Mouse (Mus musculus) hindbrain, embryonic 13.5 days (tissue): Measurements from ENCODE around the gene Klhl29. TPM values are rescaled to one million over a fixed set of nuclear protein-coding genes. Genes with fewer than 3 reads are reported as not detected.

Experiments
- ATAC-seq: fragments of 200-750 bp; cut with Nextera tagmentation; 2 replicates; pipeline ENCODE4 v1.8.0; 2017; ENCODE audit warnings: moderate TSS enrichment; ENCODE audit not compliant: low FRiP score
- H3K27ac ChIP-seq: fragments of 300-500 bp; sonication (generic); 2 replicates; pipeline ENCODE4 v1.5.1; 2015; ENCODE audit warnings: inconsistent platforms, mild to moderate bottlenecking, moderate library complexity
- H3K27me3 ChIP-seq: fragments of 300-500 bp; sonication (generic); 2 replicates; pipeline ENCODE4 v1.6.1; 2015; ENCODE audit warnings: mild to moderate bottlenecking, inconsistent platforms
- H3K36me3 ChIP-seq: fragments of 300-500 bp; sonication (generic); 2 replicates; pipeline ENCODE4 v1.6.1; 2015; ENCODE audit warnings: mild to moderate bottlenecking, inconsistent platforms
- H3K4me1 ChIP-seq: fragments of 300-500 bp; sonication (generic); replicated peaks from 2 replicates; pipeline ENCODE4 v1.6.1; 2015; ENCODE audit warnings: inconsistent platforms
- H3K4me2 ChIP-seq: fragments of 300-500 bp; sonication (generic); 2 replicates; pipeline ENCODE4 v1.6.1; 2015; ENCODE audit warnings: inconsistent platforms, mild to moderate bottlenecking, moderate library complexity
- H3K4me3 ChIP-seq: fragments of 300-500 bp; sonication (generic); 2 replicates; pipeline ENCODE4 v1.5.1; 2015; ENCODE audit warnings: mild to moderate bottlenecking, inconsistent platforms
- H3K9ac ChIP-seq: fragments of 300-500 bp; sonication (generic); 2 replicates; pipeline ENCODE4 v1.6.1; 2015; ENCODE audit warnings: mild to moderate bottlenecking, inconsistent platforms
- H3K9me3 ChIP-seq: fragments of 300-500 bp; sonication (generic); 2 replicates; pipeline ENCODE4 v1.6.1; 2016; ENCODE audit warnings: inconsistent platforms
- WGBS: fragments of 180-500 bp; shearing (Covaris S2); methylation state at CpG from one replicate; pipeline ENCODE4 v1.1.7; 2015; 5-methylcytosine and 5-hydroxymethylcytosine counted together
- polyA plus RNA-seq: library from polyadenylated mRNA; unstranded; fragments of >200 nt; fragmentation: Nextera tagmentation; extraction: Ambion mirVana; gene quantifications from 2 replicates; pipeline ENCODE4 v1.2.1, GENCODE M21; 2015

Gene Klhl29
- polyA plus RNA-seq, 1 experiment from 2014 or later: 4.0 TPM

DNA sequence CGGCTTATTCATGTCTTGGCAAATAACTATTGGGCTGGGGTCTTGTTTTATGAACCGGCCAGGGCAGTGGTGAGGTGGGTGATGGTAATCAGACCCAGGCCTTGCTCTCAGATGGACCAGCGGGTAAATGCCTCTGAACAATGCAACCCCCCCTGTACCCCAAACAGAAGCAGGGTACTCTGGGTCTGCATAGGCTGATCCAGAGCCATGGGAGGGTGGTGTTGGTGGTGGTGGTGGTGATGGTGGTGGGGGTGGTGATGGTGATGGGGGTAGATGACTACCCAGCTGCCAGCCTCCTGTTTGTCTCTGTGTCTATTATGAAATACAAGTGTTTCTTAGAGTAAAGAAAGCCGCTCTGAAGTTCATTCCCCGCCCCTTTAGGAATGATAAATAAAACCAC, 232.3 kb downstream of the Klhl29 start:
- H3K27ac ChIP-seq: 0 out of 2 replicates have a peak overlapping the region, but pooled peaks have one; percentile 3
- 79% methylated on average over 5 of the region's 5 CpGs for whole genome bisulfite sequencing
- H3K9ac ChIP-seq: no peak overlapping the region
- no peak overlapping the region for H3K4me2 ChIP-seq
- no peak overlapping the region for H3K4me3 ChIP-seq
- ATAC-seq: no peak
- H3K4me1 ChIP-seq: peaks cover 41% of the 10 kb centered on the region
- H3K27me3 ChIP-seq: no peaks in the 10 kb centered on the region
- peaks cover 11% of the 10 kb centered on the region; the same call in 1 of the 2 replicates for H3K36me3 ChIP-seq
- H3K9me3 ChIP-seq: no peaks in the 10 kb centered on the region

DNA sequence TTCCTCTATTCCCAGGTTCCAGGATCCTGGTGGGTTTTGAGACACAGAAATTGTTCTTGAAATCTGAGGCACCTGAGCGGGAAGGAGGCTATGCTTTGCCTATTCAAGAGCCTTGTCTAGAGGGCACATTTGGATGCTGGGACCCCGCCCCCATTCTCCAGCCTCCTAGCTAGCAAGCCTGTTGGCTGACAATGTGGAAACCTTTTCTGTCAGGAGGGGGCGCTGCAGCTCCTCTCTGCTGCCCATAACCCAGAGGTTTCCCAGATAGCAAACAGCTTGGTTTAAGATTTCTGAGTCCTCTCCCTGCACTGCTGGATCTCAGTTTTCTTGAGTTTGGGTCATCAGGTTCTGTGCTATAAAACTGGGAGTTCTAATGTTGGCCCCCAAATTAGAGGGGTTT, 232.7 kb downstream of the Klhl29 start:
- peak; percentile 48; the same call in 1 of the 2 replicates for ATAC-seq

DNA sequence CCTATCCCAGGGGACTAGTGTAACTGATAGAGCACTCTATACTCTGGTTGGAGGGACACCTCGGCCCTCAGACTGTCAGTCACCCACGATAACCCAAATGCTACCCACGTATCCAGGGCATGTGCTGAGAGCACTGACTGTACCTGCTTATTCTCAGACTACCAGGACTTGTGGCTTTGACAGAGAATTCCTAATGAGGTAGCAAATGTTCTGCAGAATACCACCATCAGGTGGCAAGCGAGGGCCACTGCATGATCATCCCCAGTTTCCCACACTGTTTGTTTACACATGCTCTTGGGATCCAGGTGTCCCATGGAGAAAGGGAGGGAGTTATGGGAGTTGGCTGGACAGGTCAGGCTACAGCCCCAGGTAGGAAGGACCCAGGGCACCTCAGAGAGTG, 234.4 kb downstream of the Klhl29 start:
- peaks cover 19% of the 10 kb centered on the region for H3K36me3 ChIP-seq
- no peak overlapping the region for H3K4me2 ChIP-seq
- peaks cover 41% of the 10 kb centered on the region for H3K4me1 ChIP-seq
- H3K27me3 ChIP-seq: no peaks in the 10 kb centered on the region
- no peak overlapping the region for H3K4me3 ChIP-seq
- H3K27ac ChIP-seq: no peak overlapping the region
- WGBS: 66% methylated on average over 4 of the region's 4 CpGs
- H3K9ac ChIP-seq: no peak overlapping the region
- no peaks in the 10 kb centered on the region for H3K9me3 ChIP-seq
- no peak for ATAC-seq

More for the DNA sequence above, 232.7 kb downstream of the Klhl29 start:
- Histone ChIP-seq H3K4me2 (no peak overlapping the region), H3K36me3 (peaks cover 12% of the 10 kb centered on the region; the same call in 1 of the 2 replicates), H3K27ac (0 out of 2 replicates have a peak overlapping the region, but pooled peaks have one; percentile 52), H3K4me1 (peaks cover 41% of the 10 kb centered on the region), H3K4me3 (no peak overlapping the region), H3K9me3 (no peaks in the 10 kb centered on the region), H3K27me3 (no peaks in the 10 kb centered on the region), H3K9ac (no peak overlapping the region)
- 6% methylated on average over 3 of the region's 3 CpGs for WGBS

DNA sequence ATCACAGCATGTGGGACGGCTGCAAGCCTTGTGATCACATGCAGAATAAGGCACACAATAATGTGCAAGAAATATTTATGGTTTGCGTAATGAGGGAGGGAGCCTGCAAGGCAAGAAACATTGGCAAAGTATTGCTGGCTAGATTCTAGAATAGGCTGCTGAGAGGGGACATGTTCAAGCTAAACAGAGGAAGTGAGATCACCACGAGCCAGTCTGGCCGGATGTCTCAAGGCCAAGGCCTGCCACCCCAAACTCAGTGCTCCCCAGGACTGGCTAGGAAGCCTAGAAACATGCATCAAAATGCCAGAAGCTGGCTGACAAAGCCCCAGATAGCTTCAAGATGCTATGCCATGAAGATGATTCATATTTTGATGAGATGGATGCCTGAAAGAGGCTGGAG, 236.2 kb downstream of the Klhl29 start:
- WGBS: 78% methylated on average over 4 of the region's 4 CpGs
- no peak overlapping the region for H3K4me2 ChIP-seq
- H3K9ac ChIP-seq: no peak overlapping the region
- 0 out of 2 replicates have a peak overlapping the region, but pooled peaks have one; percentile 4 for H3K27ac ChIP-seq
- no peaks in the 10 kb centered on the region for H3K9me3 ChIP-seq
- H3K27me3 ChIP-seq: no peaks in the 10 kb centered on the region
- ATAC-seq: no peak
- no peak overlapping the region for H3K4me3 ChIP-seq
- H3K36me3 ChIP-seq: peaks cover 19% of the 10 kb centered on the region
- H3K4me1 ChIP-seq: peaks cover 32% of the 10 kb centered on the region

DNA sequence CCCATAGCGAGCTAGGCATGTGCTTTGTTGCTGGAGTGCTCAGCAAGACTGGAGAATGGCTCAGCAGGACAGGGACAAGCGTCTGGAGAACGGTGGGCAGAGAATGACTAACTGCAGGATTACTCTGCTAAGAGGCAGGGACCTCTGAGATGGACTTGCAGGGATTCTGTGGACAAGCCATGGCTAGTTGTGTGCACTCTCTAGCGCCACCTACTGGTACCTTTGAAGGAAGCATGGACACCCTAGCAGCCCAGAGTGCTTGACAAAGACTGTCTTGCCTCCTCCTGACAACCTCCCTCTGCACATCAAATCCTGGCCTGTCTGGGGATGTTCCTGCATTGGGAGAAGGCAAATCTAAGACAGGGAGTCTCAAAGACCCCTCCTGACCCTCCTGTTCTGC, 239.2 kb downstream of the Klhl29 start:
- Histone ChIP-seq H3K4me2 (no peak overlapping the region), H3K4me1 (peaks cover 8% of the 10 kb centered on the region), H3K4me3 (no peak overlapping the region), H3K27me3 (no peaks in the 10 kb centered on the region), H3K27ac (peak overlapping the region; percentile 30; the same call in 1 of the 2 replicates), H3K36me3 (peaks cover 30% of the 10 kb centered on the region), H3K9me3 (no peaks in the 10 kb centered on the region), H3K9ac (no peak overlapping the region)
- 27% methylated on average over 4 of the region's 4 CpGs for WGBS
- peak; percentile 66; the same call in 1 of the 2 replicates for ATAC-seq

DNA sequence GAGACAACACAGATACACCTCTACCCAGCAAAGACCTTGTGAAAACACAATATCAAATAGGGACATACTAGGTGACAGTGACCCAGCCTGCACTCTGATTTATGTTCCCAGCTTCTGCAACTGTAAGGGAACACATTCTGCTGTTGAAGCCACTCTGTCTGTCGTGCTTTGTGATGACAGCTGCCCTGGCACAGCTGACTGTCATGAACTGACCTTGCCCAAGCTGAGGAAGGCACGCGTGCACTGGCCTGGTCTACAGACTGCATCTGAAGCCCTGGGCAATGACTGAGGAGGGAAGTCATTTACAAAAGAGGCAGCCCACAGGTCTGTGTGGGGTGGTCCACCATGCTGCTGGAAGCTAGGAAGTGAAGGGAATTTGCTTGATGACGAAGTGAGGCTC, 246.3 kb downstream of the Klhl29 start:
- no peak for ATAC-seq
- WGBS: 86% methylated on average over 4 of the region's 4 CpGs
- no peak overlapping the region for H3K4me3 ChIP-seq
- H3K9me3 ChIP-seq: no peaks in the 10 kb centered on the region
- H3K4me1 ChIP-seq: no peaks in the 10 kb centered on the region; the same call in 1 of the 2 replicates
- peaks cover 24% of the 10 kb centered on the region; the same call in 1 of the 2 replicates for H3K36me3 ChIP-seq
- no peak overlapping the region for H3K27ac ChIP-seq
- no peaks in the 10 kb centered on the region for H3K27me3 ChIP-seq
- H3K9ac ChIP-seq: no peak overlapping the region
- no peak overlapping the region for H3K4me2 ChIP-seq

DNA sequence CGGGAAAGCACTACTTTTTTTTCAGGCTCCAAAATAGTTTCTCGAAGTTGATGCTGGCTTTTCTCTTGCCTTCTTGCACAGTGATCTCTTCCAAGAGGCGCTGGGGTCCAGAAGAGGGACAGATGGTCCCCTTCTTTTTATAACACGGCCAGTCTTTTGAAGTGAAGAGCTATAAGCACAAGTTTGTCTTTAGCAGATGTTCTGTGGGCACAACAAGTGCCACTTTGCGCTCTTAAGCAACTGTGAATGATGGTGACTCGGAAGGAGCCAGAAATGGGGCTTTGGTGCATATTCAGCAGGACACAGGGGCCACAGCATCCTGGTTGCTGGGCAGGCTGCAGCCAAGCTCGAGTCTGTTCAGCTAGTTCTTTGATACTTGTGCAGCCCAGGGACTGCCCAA, 249.6 kb downstream of the Klhl29 start:
- Histone ChIP-seq H3K4me2 (no peak overlapping the region), H3K4me1 (peaks cover 13% of the 10 kb centered on the region), H3K4me3 (no peak overlapping the region), H3K27ac (no peak overlapping the region), H3K9me3 (no peaks in the 10 kb centered on the region), H3K9ac (no peak overlapping the region), H3K36me3 (peaks cover 22% of the 10 kb centered on the region), H3K27me3 (no peaks in the 10 kb centered on the region)
- ATAC-seq: no peak
- 84% methylated on average over 7 of the region's 7 CpGs for WGBS

DNA sequence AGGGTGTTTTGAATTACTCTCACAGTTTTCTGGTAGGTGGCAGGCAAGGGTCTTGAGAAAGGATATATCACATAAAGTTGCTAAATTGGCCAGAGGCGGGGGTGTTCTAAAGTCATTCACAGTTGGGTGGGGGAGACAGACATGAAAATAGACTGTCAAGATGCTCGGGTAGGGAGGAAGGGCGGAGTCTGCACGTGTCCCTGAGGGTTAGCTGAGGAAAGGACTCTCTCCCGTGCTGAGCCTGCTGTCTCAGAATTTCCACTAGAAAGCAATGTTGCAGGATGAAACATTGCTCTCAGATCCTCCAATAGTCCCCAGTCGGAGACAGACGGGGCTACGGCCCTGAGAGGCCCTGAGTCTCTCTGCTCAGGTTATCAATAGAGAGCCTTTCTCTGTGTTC, 252.5 kb downstream of the Klhl29 start:
- no peak overlapping the region for H3K9ac ChIP-seq
- peaks cover 35% of the 10 kb centered on the region for H3K4me1 ChIP-seq
- H3K9me3 ChIP-seq: no peaks in the 10 kb centered on the region
- no peak for ATAC-seq
- H3K27ac ChIP-seq: no peak overlapping the region
- H3K36me3 ChIP-seq: peaks cover 14% of the 10 kb centered on the region
- no peaks in the 10 kb centered on the region for H3K27me3 ChIP-seq
- H3K4me3 ChIP-seq: no peak overlapping the region
- H3K4me2 ChIP-seq: no peak overlapping the region
- WGBS: 57% methylated on average over 8 of the region's 8 CpGs

DNA sequence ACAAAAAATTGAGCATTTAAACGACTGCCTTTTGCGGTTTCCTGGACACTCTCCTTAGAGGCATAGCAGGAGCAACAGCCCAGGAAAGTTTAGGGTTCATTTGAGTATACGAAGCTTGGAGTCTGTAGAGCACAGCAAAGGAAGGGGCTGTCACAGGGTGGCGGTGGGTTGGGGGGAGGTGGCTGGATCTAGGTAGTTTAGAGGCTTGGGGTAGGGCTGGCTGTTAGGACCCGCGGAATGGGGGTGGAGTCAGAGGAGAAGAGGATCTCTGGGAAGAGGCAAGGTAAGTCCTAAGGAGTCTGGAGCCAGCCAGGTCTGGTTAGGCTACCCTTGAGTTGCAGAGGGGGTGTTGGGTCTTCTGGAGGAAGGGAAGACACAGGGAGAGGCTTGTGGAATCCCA, 255.2 kb downstream of the Klhl29 start:
- Histone ChIP-seq H3K4me2 (peak overlapping the region; percentile 45), H3K4me1 (peaks cover 48% of the 10 kb centered on the region), H3K27ac (peak overlapping the region; percentile 55; the same call in 1 of the 2 replicates), H3K4me3 (no peak overlapping the region), H3K9me3 (no peaks in the 10 kb centered on the region), H3K27me3 (no peaks in the 10 kb centered on the region), H3K36me3 (peaks cover 12% of the 10 kb centered on the region), H3K9ac (no peak overlapping the region)
- 56% methylated on average over 6 of the region's 6 CpGs for WGBS
- ATAC-seq: no peak

DNA sequence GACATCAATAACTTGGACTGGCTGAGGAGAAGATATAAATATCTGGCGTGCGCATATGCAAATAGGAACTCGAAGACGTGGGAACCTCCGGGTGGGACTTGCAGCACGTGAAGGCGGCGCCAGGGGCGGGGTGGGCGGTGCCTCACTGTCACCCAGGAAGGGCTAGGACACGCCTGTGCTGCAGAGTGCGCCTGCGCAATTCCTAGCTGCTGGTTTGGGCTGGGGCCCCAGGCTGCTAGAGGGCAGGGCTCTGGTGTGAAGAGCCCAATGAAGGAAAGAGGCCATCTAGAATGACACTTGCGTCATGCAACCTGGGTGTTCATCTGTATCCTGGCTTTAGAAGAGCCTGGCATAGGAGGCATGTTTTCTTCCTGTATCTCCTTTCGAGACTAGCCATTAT, 255.8 kb downstream of the Klhl29 start:
- H3K4me3 ChIP-seq: peak overlapping the region; percentile 22
- peak overlapping the region; percentile 45 for H3K4me2 ChIP-seq
- no peak overlapping the region for H3K9ac ChIP-seq
- H3K4me1 ChIP-seq: peaks cover 51% of the 10 kb centered on the region
- 18% methylated on average over 15 of the region's 15 CpGs for WGBS
- peaks cover 13% of the 10 kb centered on the region for H3K36me3 ChIP-seq
- no peaks in the 10 kb centered on the region for H3K27me3 ChIP-seq
- ATAC-seq: peak; percentile 80
- no peaks in the 10 kb centered on the region for H3K9me3 ChIP-seq
- peak overlapping the region; percentile 55; the same call in 1 of the 2 replicates for H3K27ac ChIP-seq

DNA sequence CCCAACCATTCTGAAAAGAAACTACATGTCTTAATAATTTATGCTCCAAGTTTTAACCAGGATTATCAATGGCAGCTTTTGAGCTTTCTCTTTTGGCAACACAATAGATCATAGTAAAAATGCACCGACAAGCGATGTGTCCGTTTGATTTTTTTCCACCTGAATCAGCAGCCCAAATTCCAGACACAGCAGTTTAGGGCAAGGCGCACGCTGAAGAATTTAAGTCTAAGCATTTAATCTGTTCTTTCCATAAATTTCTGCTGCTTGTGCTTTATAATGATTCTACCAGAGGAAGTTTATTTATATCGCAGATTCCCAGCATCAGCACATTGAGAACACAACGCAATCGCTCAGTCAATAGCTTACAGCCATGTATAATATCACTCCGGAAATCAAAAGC, 256.2 kb downstream of the Klhl29 start:
- Histone ChIP-seq H3K4me1 (peaks cover 51% of the 10 kb centered on the region), H3K27me3 (no peaks in the 10 kb centered on the region), H3K36me3 (peaks cover 13% of the 10 kb centered on the region), H3K4me3 (peak overlapping the region; percentile 22), H3K9ac (no peak overlapping the region), H3K9me3 (no peaks in the 10 kb centered on the region), H3K27ac (no peak overlapping the region; the same call in 1 of the 2 replicates), H3K4me2 (peak overlapping the region; percentile 45)
- ATAC-seq: 0 out of 2 replicates have a peak, but pooled peaks have one; percentile 13
- 47% methylated on average over 9 of the region's 9 CpGs for WGBS

DNA sequence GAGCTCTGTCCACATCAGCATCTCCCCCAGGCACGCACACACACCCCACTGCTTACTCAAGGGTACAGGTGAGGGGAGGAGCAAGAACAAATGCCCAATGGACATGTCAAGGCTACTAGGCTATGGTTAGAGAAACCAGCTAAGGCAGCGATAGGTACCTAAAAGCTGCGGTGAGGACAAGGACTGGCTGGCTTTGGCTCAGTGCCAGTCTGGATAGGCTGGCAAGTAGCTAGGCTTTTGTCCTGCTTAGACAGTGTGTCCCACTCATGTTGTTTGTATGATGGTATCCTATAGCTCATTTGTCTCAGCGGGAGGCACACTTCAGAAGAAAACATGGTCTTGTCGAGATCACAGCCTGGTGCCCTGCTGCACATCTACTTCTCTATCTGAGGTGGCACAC, 258.9 kb downstream of the Klhl29 start:
- Histone ChIP-seq H3K9ac (no peak overlapping the region), H3K9me3 (no peaks in the 10 kb centered on the region), H3K27ac (0 out of 2 replicates have a peak overlapping the region, but pooled peaks have one; percentile 1), H3K4me2 (no peak overlapping the region), H3K36me3 (peaks cover 6% of the 10 kb centered on the region), H3K4me3 (no peak overlapping the region), H3K4me1 (peaks cover 37% of the 10 kb centered on the region), H3K27me3 (no peaks in the 10 kb centered on the region)
- WGBS: 73% methylated on average over 5 of the region's 5 CpGs
- no peak for ATAC-seq

DNA sequence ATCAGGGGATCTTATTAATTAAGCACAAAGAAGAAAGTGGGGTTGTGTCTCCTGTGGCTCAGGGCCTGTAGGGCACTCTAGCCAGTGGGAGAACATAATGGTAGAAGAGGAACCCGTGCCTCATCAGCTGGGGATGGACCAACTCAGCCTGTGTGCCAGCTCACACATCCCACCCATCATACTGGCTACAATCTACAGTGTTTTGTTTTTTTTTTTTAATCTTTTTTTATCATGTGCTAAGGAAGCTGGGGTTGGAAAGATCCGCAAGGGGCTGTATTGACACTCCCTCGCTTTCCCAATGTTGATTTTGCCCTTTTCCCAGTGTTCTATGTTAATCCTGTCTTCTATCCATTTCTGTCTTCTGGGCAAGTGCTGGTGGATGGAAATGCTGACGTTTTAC, 260.9 kb downstream of the Klhl29 start:
- Histone ChIP-seq H3K4me1 (peaks cover 27% of the 10 kb centered on the region), H3K36me3 (peaks cover 4% of the 10 kb centered on the region; the same call in 1 of the 2 replicates), H3K4me2 (no peak overlapping the region), H3K27me3 (no peaks in the 10 kb centered on the region), H3K9ac (no peak overlapping the region), H3K27ac (no peak overlapping the region), H3K9me3 (no peaks in the 10 kb centered on the region), H3K4me3 (no peak overlapping the region)
- ATAC-seq: no peak
- WGBS: 79% methylated on average over 4 of the region's 4 CpGs
